Mouse (Mus musculus): ENCODE measurements around the gene Wnt3a. TPM values are rescaled to one million over a fixed set of nuclear protein-coding genes. Genes with fewer than 3 reads are reported as not detected.

Gene Wnt3a
- polyA plus RNA-seq, 2 experiments = 1.2 to 1.3 TPM

GRCm38 (mm10) chr11:59276877-59277276 is 13.7 kb downstream of the Wnt3a start:
- no peak for TF ChIP-seq POLR2A (IDR thresholded peaks at IDR 0.05; ENCODE audit: borderline replicate concordance, extremely low read depth, insufficient read depth, insufficient read length)
- no peak overlapping the region for H3K4me2 ChIP-seq (replicated peaks; ENCODE audit: low read depth, low read length, severe bottlenecking)
- DNase-seq (ENCODE audit: low spot score) = no peak
- H3K27ac ChIP-seq (replicated peaks; ENCODE audit: low read depth, low read length) = no peak overlapping the region
- H3K27me3 ChIP-seq (ENCODE audit: control insufficient read depth, insufficient read depth, low read length) = no peaks in the 10 kb centered on the region
- no peaks in the 10 kb centered on the region for H3K9me3 ChIP-seq (ENCODE audit: control insufficient read depth, low read length)
- H3K4me3 ChIP-seq (replicated peaks; ENCODE audit: low read length) = no peak overlapping the region
- no peaks in the 10 kb centered on the region for H3K36me3 ChIP-seq (ENCODE audit: control insufficient read depth, insufficient read depth, low read length)
- no peak overlapping the region for H3K9ac ChIP-seq (ENCODE audit: low read depth, low read length, severe bottlenecking)
- 22% methylated on average over 2 of the region's 2 CpGs for WGBS
- no peaks in the 10 kb centered on the region for H3K4me1 ChIP-seq (ENCODE audit: control insufficient read depth, insufficient read depth, low read length)
- ATAC-seq (ENCODE audit: low FRiP score, low read depth) = no peak

- Histone ChIP-seq H3K27me3 (ENCODE audit: control insufficient read depth, insufficient read depth, low read length) (no peaks in the 10 kb centered on the region), H3K9ac (ENCODE audit: low read depth, low read length, severe bottlenecking) (no peak overlapping the region), H3K4me2 (replicated peaks; ENCODE audit: low read depth, low read length, severe bottlenecking) (no peak overlapping the region), H3K4me3 (replicated peaks; ENCODE audit: low read length) (no peak overlapping the region), H3K9me3 (ENCODE audit: control insufficient read depth, low read length) (no peaks in the 10 kb centered on the region), H3K4me1 (ENCODE audit: control insufficient read depth, insufficient read depth, low read length) (no peaks in the 10 kb centered on the region), H3K36me3 (ENCODE audit: control insufficient read depth, insufficient read depth, low read length) (no peaks in the 10 kb centered on the region), H3K27ac (replicated peaks; ENCODE audit: low read depth, low read length) (no peak overlapping the region)
- TF ChIP-seq POLR2A (IDR thresholded peaks at IDR 0.05; ENCODE audit: borderline replicate concordance, extremely low read depth, insufficient read depth, insufficient read length) = no peak
- WGBS = 67% methylated on average over 3 of the region's 3 CpGs
- DNase-seq (ENCODE audit: low spot score) = no peak
- ATAC-seq (ENCODE audit: low FRiP score, low read depth) = no peak
These were observed 16.4 kb downstream of the Wnt3a start for GRCm38 (mm10) chr11:59274184-59274583.

GRCm38 (mm10) chr11:59266727-59267126 is 23.8 kb downstream of the Wnt3a start:
- DNase-seq (ENCODE audit: low spot score) = no peak
- no peak overlapping the region for H3K9ac ChIP-seq (ENCODE audit: low read depth, low read length, severe bottlenecking)
- no peak for ATAC-seq (ENCODE audit: low FRiP score, low read depth)

DNA sequence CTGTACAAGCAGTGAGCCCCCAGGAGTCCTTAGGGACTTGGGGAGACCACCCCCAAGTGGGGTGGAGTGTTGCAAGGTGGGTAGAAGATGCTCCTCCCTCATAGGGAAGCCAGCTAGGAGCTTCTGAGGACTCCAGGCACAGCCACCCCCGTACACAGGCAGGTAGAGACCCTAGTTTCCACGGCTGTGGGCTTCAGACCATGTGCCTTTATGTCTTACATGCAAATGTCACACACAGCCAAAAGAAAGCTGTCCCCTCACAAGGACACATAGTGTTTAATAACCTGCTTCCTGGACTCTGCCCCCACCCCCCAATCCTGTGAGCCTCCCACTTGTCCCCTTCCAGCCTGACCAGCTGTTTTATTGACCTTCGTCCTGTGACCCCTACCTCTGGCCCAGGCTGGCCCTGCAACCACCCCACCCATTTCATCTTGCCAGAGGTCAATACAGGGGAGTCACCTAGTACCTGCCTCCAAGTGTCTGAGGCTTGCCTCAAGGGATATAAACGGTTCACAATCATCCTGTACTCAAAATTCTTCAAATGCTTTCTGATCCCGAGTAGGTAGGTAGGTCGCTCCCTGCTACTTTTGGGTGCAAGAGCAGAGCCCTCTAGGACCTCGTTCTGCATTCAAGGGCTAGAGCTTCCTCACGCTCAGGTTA is 25.3 kb downstream of the Wnt3a start:
- Histone ChIP-seq H3K4me2 (replicated peaks; ENCODE audit: low read depth, low read length, severe bottlenecking) (no peak overlapping the region), H3K4me3 (replicated peaks; ENCODE audit: low read length) (no peak overlapping the region), H3K9ac (ENCODE audit: low read depth, low read length, severe bottlenecking) (no peak overlapping the region), H3K9me3 (ENCODE audit: control insufficient read depth, low read length) (no peaks in the 10 kb centered on the region), H3K36me3 (ENCODE audit: control insufficient read depth, insufficient read depth, low read length) (no peaks in the 10 kb centered on the region), H3K4me1 (ENCODE audit: control insufficient read depth, insufficient read depth, low read length) (peaks cover 3% of the 10 kb centered on the region), H3K27me3 (ENCODE audit: control insufficient read depth, insufficient read depth, low read length) (peaks cover 13% of the 10 kb centered on the region; the same call in 1 of the 2 replicates), H3K27ac (replicated peaks; ENCODE audit: low read depth, low read length) (no peak overlapping the region)
- no peak for TF ChIP-seq POLR2A (IDR thresholded peaks at IDR 0.05; ENCODE audit: borderline replicate concordance, extremely low read depth, insufficient read depth, insufficient read length)
- DNase-seq (ENCODE audit: low spot score) (no peak), ATAC-seq (ENCODE audit: low FRiP score, low read depth) (no peak)
- 64% methylated on average over 8 of the region's 8 CpGs for WGBS

More at GRCm38 (mm10) chr11:59266727-59267126, 23.8 kb downstream of the Wnt3a start:
- H3K36me3 ChIP-seq (ENCODE audit: control insufficient read depth, insufficient read depth, low read length) = no peaks in the 10 kb centered on the region
- no peaks in the 10 kb centered on the region for H3K9me3 ChIP-seq (ENCODE audit: control insufficient read depth, low read length)
- no peak for TF ChIP-seq POLR2A (IDR thresholded peaks at IDR 0.05; ENCODE audit: borderline replicate concordance, extremely low read depth, insufficient read depth, insufficient read length)
- no peak overlapping the region for H3K27ac ChIP-seq (replicated peaks; ENCODE audit: low read depth, low read length)
- no peak overlapping the region for H3K4me2 ChIP-seq (replicated peaks; ENCODE audit: low read depth, low read length, severe bottlenecking)
- H3K27me3 ChIP-seq (ENCODE audit: control insufficient read depth, insufficient read depth, low read length) = peaks cover 13% of the 10 kb centered on the region; the same call in 1 of the 2 replicates
- no peak overlapping the region for H3K4me3 ChIP-seq (replicated peaks; ENCODE audit: low read length)
- peaks cover 3% of the 10 kb centered on the region for H3K4me1 ChIP-seq (ENCODE audit: control insufficient read depth, insufficient read depth, low read length)
- 45% methylated on average over 6 of the region's 6 CpGs for WGBS

DNA sequence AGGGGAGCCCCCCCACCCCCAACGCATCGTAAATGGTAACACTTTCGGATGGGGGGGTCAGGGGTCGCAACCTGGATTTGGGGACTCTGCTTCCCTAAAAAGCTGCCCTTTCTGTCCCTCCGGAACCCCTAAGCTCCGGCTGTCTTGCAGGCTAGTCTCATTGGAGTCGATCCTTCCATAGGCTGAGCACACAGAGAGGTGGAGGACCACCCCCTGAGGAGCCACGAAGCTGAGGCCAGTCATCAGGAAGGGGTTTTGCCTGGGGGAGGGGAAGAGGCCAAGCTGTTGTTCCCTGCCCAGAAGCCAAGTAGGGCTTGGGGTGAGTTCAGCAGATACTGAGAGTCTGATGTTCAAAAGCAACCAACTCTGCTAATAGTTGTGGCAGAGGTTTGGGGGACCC is 26.0 kb downstream of the Wnt3a start:
- H3K27ac ChIP-seq (replicated peaks; ENCODE audit: low read depth, low read length) = no peak overlapping the region
- no peaks in the 10 kb centered on the region for H3K9me3 ChIP-seq (ENCODE audit: control insufficient read depth, low read length)
- H3K27me3 ChIP-seq (ENCODE audit: control insufficient read depth, insufficient read depth, low read length) = peaks cover 13% of the 10 kb centered on the region; the same call in 1 of the 2 replicates
- peak overlapping the region; percentile 49 for H3K4me3 ChIP-seq (replicated peaks; ENCODE audit: low read length)
- ATAC-seq (ENCODE audit: low FRiP score, low read depth) = no peak
- TF ChIP-seq POLR2A (IDR thresholded peaks at IDR 0.05; ENCODE audit: borderline replicate concordance, extremely low read depth, insufficient read depth, insufficient read length) = no peak
- peak overlapping the region; percentile 60 for H3K9ac ChIP-seq (ENCODE audit: low read depth, low read length, severe bottlenecking)
- peaks cover 3% of the 10 kb centered on the region for H3K4me1 ChIP-seq (ENCODE audit: control insufficient read depth, insufficient read depth, low read length)
- WGBS = 6% methylated on average over 8 of the region's 8 CpGs
- no peak for DNase-seq (ENCODE audit: low spot score)
- peak overlapping the region; percentile 77 for H3K4me2 ChIP-seq (replicated peaks; ENCODE audit: low read depth, low read length, severe bottlenecking)
- no peaks in the 10 kb centered on the region for H3K36me3 ChIP-seq (ENCODE audit: control insufficient read depth, insufficient read depth, low read length)

All from limb, embryonic 14.5 days (tissue).